Comparison of ENCODE assay signal across 9 mouse cellular contexts in the genomic region with DNA sequence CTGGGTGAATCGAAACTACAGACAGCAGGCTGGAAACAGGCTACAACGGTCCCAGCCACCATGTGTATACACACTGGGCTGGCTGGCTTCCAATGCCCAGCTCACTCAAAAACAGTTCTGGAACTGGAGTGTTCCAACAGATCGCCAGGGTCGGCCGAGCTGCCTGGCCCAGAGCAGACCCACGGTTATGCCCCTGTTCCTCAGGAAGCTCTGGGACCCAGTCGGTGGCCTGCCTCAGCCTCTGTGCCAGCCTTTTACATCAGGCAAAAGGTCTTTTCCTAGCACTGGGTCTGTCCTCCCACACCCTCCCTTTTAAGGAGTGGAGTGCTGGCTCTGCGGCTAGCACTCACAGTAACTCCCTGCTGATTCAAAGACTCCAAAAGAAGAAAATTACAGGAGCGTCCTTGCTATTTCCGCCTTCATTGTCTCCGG. TPM values are rescaled to one million over a fixed set of nuclear protein-coding genes. Genes with fewer than 3 reads are reported as not detected.
DNase-seq lines count a peak whose midpoint lies in the region; ATAC-seq and TF ChIP-seq lines count a peak whose summit lies in the region.
"Had no signal": no experiment of that assay in that cellular context is flagged by ENCODE, and none has a peak within 500 bp of the region (broad histone marks: within the 10 kb centered on the region; RNA-seq: fewer than 3 reads in every experiment).

No protein-coding gene starts in this region.

- H3K9me3 ChIP-seq in forebrain, embryonic 13.5 days (replicated peaks), result no peaks in the 10 kb centered on the region
- no peaks in the 10 kb centered on the region for H3K9me3 ChIP-seq in heart, postnatal 0 days (replicated peaks; ENCODE audit: control insufficient read depth, low read length)
- H3K9me3 ChIP-seq in lung, postnatal 0 days (ENCODE audit: low read length), result no peaks in the 10 kb centered on the region

- no peak for TF ChIP-seq POLR2A in spleen, adult 2 months (IDR thresholded peaks at IDR 0.05; ENCODE audit: low read depth, low read length)

- peak overlapping the region; percentile 35 for H3K9ac ChIP-seq in forebrain, embryonic 13.5 days
- peak overlapping the region; percentile 23 for H3K9ac ChIP-seq in heart, postnatal 0 days (replicated peaks; ENCODE audit: low read depth, low read length)
- 0 out of 2 replicates have a peak overlapping the region, but pooled peaks have one; percentile 26 for H3K9ac ChIP-seq in lung, postnatal 0 days (replicated peaks; ENCODE audit: low read depth)

- peak overlapping the region; percentile 42 for H3K4me2 ChIP-seq in forebrain, embryonic 13.5 days
- H3K4me2 ChIP-seq in heart, postnatal 0 days (ENCODE audit: low read depth, low read length), result peak overlapping the region; percentile 48
- peak overlapping the region; percentile 48 for H3K4me2 ChIP-seq in lung, postnatal 0 days (replicated peaks; ENCODE audit: low read depth, low read length)

- no peaks in the 10 kb centered on the region for H3K27me3 ChIP-seq in spleen, adult 2 months (ENCODE audit: control insufficient read depth, insufficient read depth, low read length)
- no peaks in the 10 kb centered on the region for H3K27me3 ChIP-seq in forebrain, embryonic 13.5 days
- H3K27me3 ChIP-seq in heart, postnatal 0 days (ENCODE audit: control insufficient read depth, insufficient read depth, low read length), result no peaks in the 10 kb centered on the region
- no peaks in the 10 kb centered on the region for H3K27me3 ChIP-seq in lung, postnatal 0 days (replicated peaks; ENCODE audit: insufficient read depth, low read length)

- H3K4me1 ChIP-seq in spleen, adult 2 months (ENCODE audit: control insufficient read depth, insufficient read depth, insufficient read length), result no peaks in the 10 kb centered on the region
- peaks cover 57% of the 10 kb centered on the region for H3K4me1 ChIP-seq in forebrain, embryonic 13.5 days
- peaks cover 39% of the 10 kb centered on the region for H3K4me1 ChIP-seq in heart, postnatal 0 days (ENCODE audit: control insufficient read depth, insufficient read depth)
- H3K4me1 ChIP-seq in lung, postnatal 0 days (ENCODE audit: insufficient read depth, low read depth, low read length), result peaks cover 24% of the 10 kb centered on the region

- ATAC-seq in forebrain, embryonic 13.5 days, result peak; percentile 87
- ATAC-seq in heart, postnatal 0 days (ENCODE audit: insufficient read depth, low read depth), result peak; percentile 76
- ATAC-seq in lung, postnatal 0 days, result peak; percentile 86
- ATAC-seq in inflammation-experienced regulatory T-cells, adult 6 months, result no peak

- no peak for TF ChIP-seq EP300 in heart, postnatal 0 days (IDR thresholded peaks at IDR 0.05; ENCODE audit: low read depth)
- no peak for TF ChIP-seq EP300 in lung, postnatal 0 days (IDR thresholded peaks at IDR 0.05)

- no peak for TF ChIP-seq CTCF in spleen, adult 2 months (IDR thresholded peaks at IDR 0.05; ENCODE audit: extremely low read depth, insufficient read depth, insufficient read length, insufficient replicate concordance)
- no peak for TF ChIP-seq CTCF in heart, postnatal 0 days (IDR thresholded peaks at IDR 0.05; ENCODE audit: low read depth)
- TF ChIP-seq CTCF in layer of hippocampus, adult 2 months (conservative IDR thresholded peaks at IDR 0.05), result no peak
- no peak for TF ChIP-seq CTCF in lung, postnatal 0 days (IDR thresholded peaks at IDR 0.05)

- H3K4me3 ChIP-seq in spleen, adult 2 months (ENCODE audit: extremely low read depth, insufficient read depth, insufficient read length), result no peak overlapping the region
- no peak overlapping the region for H3K4me3 ChIP-seq in forebrain, embryonic 13.5 days
- peak overlapping the region; percentile 18 for H3K4me3 ChIP-seq in heart, postnatal 0 days (ENCODE audit: low read depth, low read length)
- H3K4me3 ChIP-seq in layer of hippocampus, adult 2 months, result peak overlapping the region; percentile 41
- H3K4me3 ChIP-seq in lung, postnatal 0 days (ENCODE audit: low read depth, low read length), result 0 out of 2 replicates have a peak overlapping the region, but pooled peaks have one; percentile 4

- no peak for DNase-seq in spleen, adult 2 months (ENCODE audit: low read depth in 1 of 2, low spot score in 2 of 2)
- DNase-seq in spleen, postnatal 4 days (ENCODE audit: low spot score in 2 of 2), result no peak
- DNase-seq in heart, postnatal 0 days (ENCODE audit: low spot score), result peak; percentile 77
- DNase-seq in layer of hippocampus, adult 2 months (ENCODE audit: low spot score in 2 of 2), result peak; percentile 19 to 59
- peak; percentile 86 for DNase-seq in lung, postnatal 0 days (ENCODE audit: low spot score)
- DNase-seq in skeletal muscle tissue, adult 2 months (ENCODE audit: low read depth, low spot score), result peak; percentile 47

- H3K27ac ChIP-seq in spleen, adult 2 months (ENCODE audit: insufficient read depth, low read length), result peak overlapping the region; percentile 64; the same call in 1 of the 2 replicates
- H3K27ac ChIP-seq in forebrain, embryonic 13.5 days, result peak overlapping the region; percentile 83
- H3K27ac ChIP-seq in heart, postnatal 0 days (ENCODE audit: low read depth), result peak overlapping the region; percentile 89
- peak overlapping the region; percentile 83 for H3K27ac ChIP-seq in layer of hippocampus, adult 2 months
- peak overlapping the region; percentile 87 for H3K27ac ChIP-seq in lung, postnatal 0 days (ENCODE audit: low read length)
- H3K27ac ChIP-seq: macrophage had no signal

- WGBS in spleen, adult 2 months, result 79% methylated on average over 11 of the region's 11 CpGs
- WGBS in forebrain, embryonic 13.5 days, result 16% methylated on average over 11 of the region's 11 CpGs
- 2% methylated on average over 11 of the region's 11 CpGs for WGBS in heart, postnatal 0 days
- WGBS in lung, postnatal 0 days, result 6% methylated on average over 11 of the region's 11 CpGs

- no peaks in the 10 kb centered on the region for H3K36me3 ChIP-seq in spleen, adult 2 months (ENCODE audit: control insufficient read depth, insufficient read depth, low read length)
- no peaks in the 10 kb centered on the region for H3K36me3 ChIP-seq in forebrain, embryonic 13.5 days (ENCODE audit: poor library complexity, severe bottlenecking)
- H3K36me3 ChIP-seq in heart, postnatal 0 days (replicated peaks; ENCODE audit: control insufficient read depth, insufficient read depth, low read length), result no peaks in the 10 kb centered on the region
- H3K36me3 ChIP-seq in lung, postnatal 0 days (ENCODE audit: insufficient read depth, low read length), result no peaks in the 10 kb centered on the region; the same call in 1 of the 2 replicates

RNA-seq across cellular contexts. Expression of gene Fgfr2, which starts 34.3 kb away (rescaled TPM):
- polyA plus RNA-seq in spleen, adult 2 months (2012; rRNA removed), result 1.6 TPM in 2 replicates
- 47.9 and 56.7 TPM in 2 replicates for polyA plus RNA-seq in forebrain, embryonic 13.5 days (2015; fragmentation: Nextera tagmentation; extraction: Ambion mirVana)
- total RNA-seq in heart, postnatal 0 days (2014; rRNA removed; ENCODE audit: low replicate concordance), result 10.0 and 11.5 TPM in 2 replicates
- polyA plus RNA-seq in heart, postnatal 0 days (2015; fragmentation: Nextera tagmentation; extraction: Ambion mirVana), result 3.8 TPM in 2 replicates
- 10 to 100 TPM; 47.6 to 49.5 TPM for total RNA-seq in layer of hippocampus, adult 2 months (2021)
- polyA plus RNA-seq in lung, postnatal 0 days (2015; fragmentation: Nextera tagmentation; extraction: Ambion mirVana), result 100 and 110 TPM in 2 replicates
- under 1 TPM in 1 of 3 experiments, not detected in 2; 0.27 TPM for polyA plus RNA-seq in inflammation-experienced regulatory T-cells, adult 6 months (2017; shearing (Covaris generic))
- polyA plus RNA-seq: macrophage had no signal

RNA-seq across cellular contexts. Expression of gene Ctbp2, which starts 35.3 kb away (rescaled TPM):
- 11.8 and 14.0 TPM in 2 replicates for polyA plus RNA-seq in spleen, adult 2 months (2012; rRNA removed)
- polyA plus RNA-seq in forebrain, embryonic 13.5 days (2015; fragmentation: Nextera tagmentation; extraction: Ambion mirVana), result 104 and 106 TPM in 2 replicates
- 66.6 and 71.3 TPM in 2 replicates for total RNA-seq in heart, postnatal 0 days (2014; rRNA removed; ENCODE audit: low replicate concordance)
- polyA plus RNA-seq in heart, postnatal 0 days (2015; fragmentation: Nextera tagmentation; extraction: Ambion mirVana), result 27.0 and 27.9 TPM in 2 replicates
- total RNA-seq in layer of hippocampus, adult 2 months (2021), result 10 to 100 TPM; 44.1 to 47.4 TPM
- polyA plus RNA-seq in lung, postnatal 0 days (2015; fragmentation: Nextera tagmentation; extraction: Ambion mirVana), result 45.6 and 51.2 TPM in 2 replicates
- 1 to 10 TPM; 3.1 to 9.1 (median 4.6) TPM for polyA plus RNA-seq in inflammation-experienced regulatory T-cells, adult 6 months (2017; shearing (Covaris generic))

Comparison
In these comparisons a context has a peak if more than half of its experiments do, and no peak if none do; other contexts are left out.
1. DNase-seq: peak in heart, postnatal 0 days (single experiment), layer of hippocampus, adult 2 months (2 of 2), lung, postnatal 0 days (single experiment) and skeletal muscle tissue, adult 2 months (single experiment); none in spleen, adult 2 months (0 of 2) and spleen, postnatal 4 days (0 of 2).
2. H3K4me3 ChIP-seq: peak in heart, postnatal 0 days (single experiment), layer of hippocampus, adult 2 months (single experiment) and lung, postnatal 0 days (single experiment); none in spleen, adult 2 months (single experiment) and forebrain, embryonic 13.5 days (single experiment).
3. RNA of gene Fgfr2, which starts 34.3 kb away (polyA plus RNA-seq): 100 to 110 TPM in lung, postnatal 0 days and 47.9 to 56.7 TPM in forebrain, embryonic 13.5 days; 3.8 TPM in heart, postnatal 0 days, 1.6 TPM in spleen, adult 2 months and 0.27 TPM in inflammation-experienced regulatory T-cells, adult 6 months; every median in the first group is over 10 times any median in the second.
4. Peak in every context shown above with its lines, with median percentiles within 50 percentile points of each other: H3K27ac ChIP-seq, H3K4me2 ChIP-seq and H3K9ac ChIP-seq.